Mouse (Mus musculus) spleen, adult 2 months (tissue): Measurements from ENCODE around the gene Mindy1.

Experiments
- CTCF ChIP-seq: fragments of 200-500 bp; IDR thresholded peaks from 2 replicates; pipeline ENCODE4 v1.5.1; 2011; ENCODE audit warnings: mild to moderate bottlenecking, inconsistent platforms; ENCODE audit not compliant: insufficient read depth, insufficient read length, insufficient replicate concordance; ENCODE audit errors: extremely low read depth
- POLR2A ChIP-seq: fragments of 200-500 bp; IDR thresholded peaks from 2 replicates; pipeline ENCODE4 v1.6.1; 2011; ENCODE audit warnings: low read depth, low read length, inconsistent platforms

- TF ChIP-seq POLR2A (no peak), CTCF (no peak)
Observed at GRCm38 (mm10) chr3:95328803-95329404, 47.8 kb downstream of the Mindy1 start.
